Mouse (Mus musculus) liver, embryonic 14.5 days (tissue): ENCODE data around the gene Caap1.

ENCODE experiments used
- CTCF ChIP-seq: IDR thresholded peaks from 2 replicates; pipeline ENCODE4 v1.5.1; 2016; ENCODE audit warnings: antibody characterized with exemption, low read depth, control low read depth
- EP300 ChIP-seq: IDR thresholded peaks from 2 replicates; pipeline ENCODE4 v1.6.1; 2016; ENCODE audit warnings: antibody characterized with exemption, low read depth

- TF ChIP-seq CTCF (no peak), EP300 (no peak)
Measured at GRCm38 (mm10) chr4:94556265-94557054, at the start of gene Caap1, which contains the start of gene Gm10306.
